Mouse (Mus musculus) right cerebral cortex, adult 18-20 months (tissue): Measurements from ENCODE around the gene Per1.

Experiments used
- DNase-seq: peaks from one replicate; pipeline ENCODE4 v3.0.0; 2022; ENCODE audit warnings: mixed read lengths

Gene Per1

DNA sequence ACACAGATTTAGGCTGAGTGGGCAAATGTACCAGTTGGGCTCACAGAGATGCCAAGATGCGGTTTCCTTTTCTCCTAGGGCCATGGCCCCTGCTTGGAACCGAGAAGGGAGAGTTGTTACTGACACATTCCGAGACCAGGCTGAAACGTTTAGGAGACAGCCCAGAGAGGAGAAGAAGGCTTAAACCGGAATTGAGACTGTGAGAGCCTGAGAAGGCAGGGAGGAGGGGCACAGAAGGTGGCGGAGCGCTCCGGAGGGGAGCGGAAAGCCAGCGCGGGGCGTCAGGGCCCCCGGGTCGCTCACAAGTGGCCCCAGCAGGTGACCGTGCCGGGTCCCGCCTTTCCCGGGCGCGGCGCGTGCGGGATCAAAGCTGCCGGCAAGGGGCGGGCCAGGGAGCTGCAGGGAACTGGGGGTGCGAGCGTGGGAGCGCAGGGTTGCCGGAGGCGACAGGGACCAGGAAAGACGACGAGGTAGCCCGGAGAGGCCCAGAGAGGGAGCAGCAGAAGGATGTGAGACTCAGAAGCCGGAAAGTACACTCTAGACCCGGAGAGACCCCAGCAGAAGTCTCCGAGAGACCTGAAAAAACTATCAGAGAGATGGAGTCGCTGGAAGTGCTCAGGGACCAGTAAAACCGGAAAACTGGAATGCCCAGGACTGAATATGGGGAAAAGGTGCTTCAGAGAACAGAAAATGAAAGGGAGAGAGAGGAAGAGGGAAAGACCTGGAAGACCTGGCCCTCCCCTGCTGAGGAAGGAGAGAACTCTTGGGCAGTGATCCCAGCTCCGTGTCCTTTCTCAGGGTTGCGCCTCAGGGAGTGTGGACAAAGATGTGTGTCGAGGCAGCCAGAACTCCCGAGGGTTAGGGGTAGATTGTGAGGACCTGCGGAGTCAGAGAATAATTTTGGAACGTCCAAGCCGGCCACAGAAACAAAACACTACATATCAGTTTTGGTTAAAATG, 23.0 kb downstream of the Per1 start:
- peak; percentile 64 for DNase-seq

- DNase-seq, result peak; percentile 85
Observed at GRCm38 (mm10) chr11:69118765-69119164, 23.7 kb downstream of the Per1 start.

- no peak for DNase-seq
Observed at GRCm38 (mm10) chr11:69119446-69120155, 24.6 kb downstream of the Per1 start.

DNA sequence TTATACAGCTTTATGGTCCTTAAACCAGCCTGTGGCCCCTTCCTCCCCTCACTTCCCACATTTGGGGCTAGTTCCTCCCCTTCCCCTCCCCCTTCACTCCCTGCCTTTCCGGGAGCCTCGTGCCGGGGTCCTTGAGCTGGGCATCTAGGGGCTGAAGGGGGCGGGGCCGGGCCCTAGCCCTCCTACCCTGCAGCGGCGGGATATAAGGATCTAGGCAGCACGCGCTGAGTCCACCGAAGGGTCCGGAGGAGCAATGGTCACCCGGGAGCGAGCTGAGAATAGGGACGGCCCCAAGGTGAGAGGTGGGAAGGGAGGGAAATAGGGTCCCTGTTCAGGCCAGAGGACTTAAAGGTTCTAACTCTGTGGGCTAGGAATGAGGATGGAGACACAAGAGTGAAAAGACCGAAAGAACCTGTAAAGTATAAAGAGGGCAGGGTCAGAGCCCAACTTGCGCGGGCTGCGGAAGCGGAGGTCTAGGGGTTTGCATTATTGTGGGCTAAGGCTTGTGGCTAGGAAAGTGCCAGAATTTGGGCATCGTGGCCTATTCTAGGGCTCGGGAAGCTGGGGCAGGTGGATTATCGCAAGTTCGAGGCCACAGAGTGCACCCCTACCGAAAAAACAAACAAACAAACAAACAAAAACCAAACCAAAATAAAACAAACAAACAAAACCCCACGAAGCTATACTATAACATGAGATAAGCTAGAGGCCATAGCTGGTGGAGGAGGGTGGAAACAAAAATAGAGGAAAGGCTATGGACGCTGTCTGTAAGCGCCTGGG, 25.4 kb downstream of the Per1 start, which contains the start of gene Hes7:
Gene Hes7, plus strand, starts transcription at position 184 of the 780 bp plus-strand sequence.
- DNase-seq, result no peak

- no peak for DNase-seq
Observed at GRCm38 (mm10) chr11:69121001-69121740, 26.2 kb downstream of the Per1 start.

DNA sequence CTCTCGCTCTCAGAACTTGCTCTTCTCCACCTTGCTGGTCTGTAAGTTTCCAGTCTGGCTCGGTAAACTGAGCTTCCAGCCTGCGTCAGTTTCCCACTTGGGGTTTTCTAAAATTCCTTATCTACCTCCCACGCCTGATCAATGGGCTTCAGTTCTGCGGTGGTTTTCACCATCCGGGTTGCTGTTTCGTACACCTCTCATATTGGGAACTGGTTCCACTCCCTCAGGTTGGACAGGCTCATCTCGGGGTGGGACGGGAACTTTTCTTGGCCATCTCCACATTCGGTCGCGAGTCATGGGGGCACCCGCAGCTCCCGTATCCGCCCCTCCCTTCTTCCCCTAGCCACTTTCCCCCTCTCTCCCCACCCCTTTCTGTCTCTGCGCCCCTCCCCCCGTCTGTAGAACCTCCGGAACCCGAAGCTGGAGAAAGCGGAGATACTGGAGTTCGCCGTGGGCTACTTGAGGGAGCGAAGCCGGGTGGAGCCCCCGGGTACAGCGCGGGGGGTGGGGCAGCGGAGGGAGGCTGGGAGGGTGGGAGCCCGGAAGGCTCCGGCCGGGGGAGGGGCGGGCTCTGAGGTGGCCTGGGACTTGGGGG, 26.8 kb downstream of the Per1 start:
- DNase-seq, result no peak

- peak; percentile 90 for DNase-seq
Observed at GRCm38 (mm10) chr11:69122336-69122951, 27.4 kb downstream of the Per1 start, which contains the start of gene 9130213A22Rik. 9130213A22Rik (minus strand) TSS chr11:69122589.

DNA sequence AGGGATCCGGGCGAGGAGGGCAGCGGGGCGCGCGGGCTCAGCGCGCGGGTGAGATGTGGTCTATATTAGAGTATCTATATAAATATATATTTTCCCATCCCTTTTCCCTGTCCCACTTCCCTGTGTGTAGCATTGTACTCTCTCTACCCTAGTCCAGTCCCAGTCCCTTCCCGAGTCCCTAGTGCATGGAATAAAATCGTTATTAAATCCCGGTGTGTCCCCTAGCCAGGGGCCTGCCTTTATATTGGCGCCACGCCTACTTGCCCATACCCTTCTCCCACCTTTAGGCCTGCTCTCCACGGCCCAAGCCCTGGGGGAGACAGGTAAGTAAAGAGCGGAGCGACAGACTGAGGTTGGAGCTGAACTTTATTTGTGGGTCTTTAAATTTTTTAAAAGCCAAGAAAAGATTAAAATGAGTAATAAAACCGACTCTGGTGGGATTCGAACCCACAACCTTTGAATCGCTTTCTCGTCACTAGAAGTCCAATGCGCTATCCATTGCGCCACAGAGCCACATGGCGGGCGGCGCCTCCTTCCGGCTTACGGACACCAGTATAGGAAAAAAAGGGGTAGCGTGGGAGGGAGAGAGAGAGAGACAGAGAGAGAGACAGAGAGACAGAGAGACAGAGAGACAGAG, 28.2 kb downstream of the Per1 start:
- DNase-seq, result peak; percentile 90

GRCm38 (mm10) chr11:69123693-69124497, 28.9 kb downstream of the Per1 start:
- peak; percentile 93 for DNase-seq

DNA sequence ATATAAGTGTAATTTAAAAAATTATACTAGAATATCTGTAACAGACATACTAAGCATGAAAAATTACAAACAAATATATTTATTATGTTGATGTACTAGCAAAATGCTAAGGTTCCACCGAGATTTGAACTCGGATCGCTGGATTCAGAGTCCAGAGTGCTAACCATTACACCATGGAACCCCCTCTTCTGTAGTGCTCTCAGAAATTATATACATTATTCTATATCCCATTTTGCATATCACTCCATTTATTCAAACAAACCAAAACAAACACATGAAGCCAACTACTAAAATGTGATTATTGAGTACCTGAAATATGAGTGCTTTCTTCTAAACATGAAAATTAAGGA, 29.5 kb downstream of the Per1 start:
- DNase-seq, result peak; percentile 66

- peak; percentile 85 for DNase-seq
Observed at GRCm38 (mm10) chr11:69125041-69125851, 30.2 kb downstream of the Per1 start.

DNA sequence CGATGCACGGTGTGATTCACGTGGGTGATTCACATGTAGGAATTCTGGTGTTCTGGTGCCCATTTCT, 30.7 kb downstream of the Per1 start, which contains the start of gene Aloxe3:
Gene Aloxe3, plus strand, starts transcription at position 45 of the 67 bp plus-strand sequence.
- DNase-seq, result no peak

GRCm38 (mm10) chr11:69125919-69126705, 31.1 kb downstream of the Per1 start:
- DNase-seq, result no peak

GRCm38 (mm10) chr11:69126706-69127095, 31.7 kb downstream of the Per1 start:
- no peak for DNase-seq

DNA sequence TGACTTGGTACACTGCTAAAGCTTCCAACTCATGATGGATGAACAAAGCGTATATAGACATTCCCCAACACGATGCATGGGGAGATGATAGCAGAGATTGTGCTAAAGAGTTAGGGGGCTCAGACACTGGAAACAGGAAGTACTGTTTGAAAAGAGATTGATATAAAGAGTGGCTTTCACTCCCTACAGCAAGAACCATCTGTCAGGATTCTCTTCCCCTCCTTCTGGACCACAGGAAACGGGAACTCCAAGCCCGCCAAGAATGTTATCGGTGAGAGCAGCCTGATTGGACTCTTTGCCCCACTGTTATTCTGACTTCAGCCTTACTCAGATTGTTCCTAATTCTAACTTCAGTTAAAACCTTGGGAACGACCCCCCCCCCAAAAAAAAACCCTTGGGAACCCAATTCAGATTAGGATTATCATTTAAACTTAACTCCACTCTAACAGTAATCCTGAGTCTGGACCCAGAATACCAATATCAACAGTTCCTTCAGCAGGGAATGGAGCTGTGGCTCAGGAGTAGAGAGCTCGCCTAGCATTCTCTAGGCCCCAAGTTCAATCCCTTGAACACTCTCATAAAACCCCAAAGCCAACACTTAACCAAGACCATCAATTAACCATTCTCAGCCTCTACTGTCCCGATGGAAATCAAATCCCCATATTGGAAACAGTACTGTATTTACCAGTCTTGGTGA, 33.6 kb downstream of the Per1 start:
- DNase-seq, result no peak

- no peak for DNase-seq
Observed at GRCm38 (mm10) chr11:69133566-69133922, 38.5 kb downstream of the Per1 start.

GRCm38 (mm10) chr11:69133923-69134621, 39.1 kb downstream of the Per1 start:
- DNase-seq, result peak; percentile 87

- no peak for DNase-seq
Observed at GRCm38 (mm10) chr11:69134622-69134968, 39.6 kb downstream of the Per1 start.
